Mouse (Mus musculus) ES-Bruce4 (cell line): ENCODE measurements at regions not wholly inside any gene's neighbourhood (a gene's known extent, or its start where the extent isn't known, plus 50 kb on each side); places are given as distances from the start of the nearest gene placed in this dataset.

Experiments used
- H3K27ac ChIP-seq: 2 replicates; pipeline ENCODE4 v1.5.1; 2012; ENCODE audit warnings: low read length, inconsistent platforms; ENCODE audit not compliant: insufficient read depth
- H3K27me3 ChIP-seq: 2 replicates; pipeline ENCODE4 v1.6.1; 2012; ENCODE audit warnings: mild to moderate bottlenecking, low read length, inconsistent platforms; ENCODE audit not compliant: control insufficient read depth, poor library complexity, insufficient read depth, severe bottlenecking
- H3K36me3 ChIP-seq: 2 replicates; pipeline ENCODE4 v1.6.1; 2012; ENCODE audit warnings: inconsistent platforms, mild to moderate bottlenecking, low read length, moderate library complexity; ENCODE audit not compliant: control insufficient read depth, poor library complexity, insufficient read depth, severe bottlenecking
- H3K4me1 ChIP-seq: one replicate; pipeline ENCODE4 v1.8.1; 2011; ENCODE audit warnings: low read length; ENCODE audit not compliant: control insufficient read depth, insufficient read depth
- H3K4me3 ChIP-seq: 2 replicates; pipeline ENCODE4 v1.5.1; 2011; ENCODE audit warnings: low read depth, mild to moderate bottlenecking, low read length
- H3K9ac ChIP-seq: 2 replicates; pipeline ENCODE4 v1.6.1; 2012; ENCODE audit warnings: low read depth, mild to moderate bottlenecking, inconsistent platforms; ENCODE audit not compliant: poor library complexity, severe bottlenecking
- H3K9me3 ChIP-seq: replicated peaks from 2 replicates; pipeline ENCODE4 v1.6.1; 2012; ENCODE audit warnings: mild to moderate bottlenecking, low read length, inconsistent platforms; ENCODE audit not compliant: control insufficient read depth, poor library complexity, insufficient read depth, severe bottlenecking
- CTCF ChIP-seq: IDR thresholded peaks from one replicate; pipeline ENCODE4 v1.8.1; 2011; ENCODE audit warnings: low read depth, low read length
- EP300 ChIP-seq: IDR thresholded peaks from 2 replicates; pipeline ENCODE4 v1.6.1; 2011; ENCODE audit warnings: low read depth, low read length; ENCODE audit not compliant: insufficient read depth
- POLR2A ChIP-seq: IDR thresholded peaks from one replicate; pipeline ENCODE4 v1.8.1; 2011; ENCODE audit warnings: low read length; ENCODE audit not compliant: insufficient read depth

DNA sequence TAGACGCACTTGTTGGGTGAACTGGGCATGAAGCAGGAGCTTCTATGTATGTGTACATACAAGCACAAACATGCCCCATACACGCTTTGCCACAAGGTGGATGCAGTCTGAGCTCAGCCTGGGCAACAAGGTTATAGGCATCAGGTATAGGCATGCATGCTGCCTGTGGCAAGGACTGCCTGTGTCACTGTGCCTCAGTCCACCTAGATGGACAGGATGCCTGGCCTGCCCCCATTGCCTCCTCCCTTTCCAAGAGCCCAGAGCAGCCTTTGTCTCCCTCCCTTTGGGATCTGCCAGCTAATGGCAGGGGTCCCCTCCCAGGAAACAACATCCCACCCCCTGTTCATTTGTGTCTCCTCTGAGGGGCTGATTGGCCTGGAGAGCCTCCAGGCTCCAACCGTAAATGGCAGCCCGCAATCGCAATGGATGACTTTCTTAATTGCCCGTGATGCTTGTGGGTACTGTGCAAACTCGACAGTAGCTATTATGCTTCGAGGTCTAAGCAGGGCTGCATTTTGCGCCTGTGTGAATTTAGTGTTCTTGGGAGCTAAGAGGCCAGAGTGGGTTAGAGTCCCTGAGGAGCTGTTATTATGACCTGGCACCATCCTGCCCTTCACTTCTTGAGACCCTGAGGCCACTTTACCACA is 293.6 kb downstream of the Tns1 start:
- no peaks in the 10 kb centered on the region for H3K36me3 ChIP-seq

GRCm38 (mm10) chr1:73828996-73829395 is 295.3 kb downstream of the Tns1 start:
- H3K36me3 ChIP-seq: no peaks in the 10 kb centered on the region
- no peak overlapping the region for H3K9ac ChIP-seq
- no peak overlapping the region for H3K27ac ChIP-seq
- no peaks in the 10 kb centered on the region for H3K9me3 ChIP-seq
- no peaks in the 10 kb centered on the region for H3K4me1 ChIP-seq
- no peak overlapping the region for H3K4me3 ChIP-seq
- TF ChIP-seq EP300: no peak
- TF ChIP-seq POLR2A: no peak
- TF ChIP-seq CTCF: no peak
- no peaks in the 10 kb centered on the region for H3K27me3 ChIP-seq

More for the DNA sequence above, 293.6 kb downstream of the Tns1 start:
- Histone ChIP-seq H3K9me3 (no peaks in the 10 kb centered on the region), H3K27ac (no peak overlapping the region), H3K27me3 (no peaks in the 10 kb centered on the region), H3K4me3 (no peak overlapping the region), H3K9ac (no peak overlapping the region), H3K4me1 (no peaks in the 10 kb centered on the region)
- no peak for TF ChIP-seq POLR2A
- no peak for TF ChIP-seq EP300

DNA sequence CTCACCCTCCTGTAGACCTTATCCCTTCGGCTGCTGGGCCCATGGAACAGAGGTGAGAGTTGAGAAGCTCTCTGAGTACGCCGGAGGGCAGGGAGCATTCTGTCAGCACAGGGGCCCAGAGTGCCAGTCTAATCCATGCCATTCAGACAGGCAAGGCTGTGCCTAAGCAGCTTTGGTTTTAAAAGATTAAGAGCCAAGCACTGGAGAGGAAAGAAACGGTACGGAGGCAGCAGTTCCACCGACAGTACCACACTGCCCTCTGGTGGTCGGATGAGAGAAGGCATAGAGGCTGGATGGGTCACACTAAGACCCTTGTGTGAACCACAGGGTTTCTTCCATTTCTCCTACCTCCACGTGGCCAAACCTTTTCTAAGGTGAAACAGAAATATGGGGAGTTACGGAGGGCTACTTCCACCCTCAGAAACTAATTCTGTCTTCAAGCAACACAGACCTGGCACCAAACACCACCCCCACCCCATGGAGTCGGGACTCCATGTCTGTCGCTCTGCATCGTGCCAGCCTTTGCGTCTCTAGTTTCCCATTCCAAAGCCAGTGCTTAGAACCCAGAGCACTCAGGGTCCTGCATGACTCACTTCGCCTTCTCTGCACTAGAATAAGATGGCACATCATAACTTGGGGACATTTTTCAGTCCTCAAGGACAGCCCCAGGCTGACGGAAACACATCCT is 297.9 kb downstream of the Tns1 start:
- TF ChIP-seq EP300 (no peak), CTCF (peak; percentile 97)
- no peaks in the 10 kb centered on the region for H3K4me1 ChIP-seq
- H3K36me3 ChIP-seq: no peaks in the 10 kb centered on the region
- H3K9ac ChIP-seq: no peak overlapping the region
- H3K9me3 ChIP-seq: no peaks in the 10 kb centered on the region
- no peak overlapping the region for H3K4me3 ChIP-seq
- H3K27me3 ChIP-seq: no peaks in the 10 kb centered on the region
- H3K27ac ChIP-seq: no peak overlapping the region

DNA sequence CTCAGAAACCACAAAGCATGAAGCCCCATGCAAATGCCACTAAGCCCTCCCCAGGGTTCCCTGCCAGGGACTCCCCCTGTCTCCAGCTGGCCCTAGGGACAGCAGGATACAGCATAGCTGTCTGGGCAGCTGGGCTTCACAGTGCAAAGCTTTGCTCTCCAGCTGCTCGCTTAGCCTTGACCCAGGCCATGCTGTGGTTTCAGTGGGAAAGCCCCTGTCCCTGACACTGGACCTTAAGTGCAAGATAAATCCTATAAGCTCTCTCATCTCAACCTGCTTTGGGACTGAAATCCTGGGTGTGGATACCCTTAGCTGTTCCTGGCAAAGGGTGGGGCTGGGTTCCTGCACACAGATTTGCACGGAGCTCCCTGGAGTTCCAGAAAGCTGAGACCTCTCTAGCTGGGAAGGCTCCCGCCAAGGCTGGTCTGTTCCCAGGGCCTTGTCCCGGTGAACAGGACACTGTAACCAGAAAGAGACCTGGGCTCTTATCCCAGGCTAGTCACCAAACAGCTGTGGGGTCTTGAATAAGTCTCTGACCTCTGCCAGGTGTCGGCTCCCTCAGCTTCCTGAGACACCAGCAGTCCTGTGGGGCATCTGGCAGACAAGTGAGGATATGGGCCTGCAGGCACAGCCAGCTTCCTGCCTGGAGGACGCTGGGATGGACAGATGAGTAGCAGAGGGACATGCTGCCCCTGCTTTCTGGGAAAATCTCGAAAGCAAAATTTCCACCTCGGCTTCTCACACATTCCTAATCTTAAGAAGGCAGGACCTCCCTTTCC is 299.7 kb downstream of the Tns1 start:
- Histone ChIP-seq H3K9ac (no peak overlapping the region), H3K36me3 (no peaks in the 10 kb centered on the region), H3K4me1 (no peaks in the 10 kb centered on the region), H3K27me3 (no peaks in the 10 kb centered on the region), H3K4me3 (no peak overlapping the region), H3K9me3 (no peaks in the 10 kb centered on the region), H3K27ac (no peak overlapping the region)
- TF ChIP-seq EP300: no peak
- no peak for TF ChIP-seq POLR2A
- TF ChIP-seq CTCF: no peak

DNA sequence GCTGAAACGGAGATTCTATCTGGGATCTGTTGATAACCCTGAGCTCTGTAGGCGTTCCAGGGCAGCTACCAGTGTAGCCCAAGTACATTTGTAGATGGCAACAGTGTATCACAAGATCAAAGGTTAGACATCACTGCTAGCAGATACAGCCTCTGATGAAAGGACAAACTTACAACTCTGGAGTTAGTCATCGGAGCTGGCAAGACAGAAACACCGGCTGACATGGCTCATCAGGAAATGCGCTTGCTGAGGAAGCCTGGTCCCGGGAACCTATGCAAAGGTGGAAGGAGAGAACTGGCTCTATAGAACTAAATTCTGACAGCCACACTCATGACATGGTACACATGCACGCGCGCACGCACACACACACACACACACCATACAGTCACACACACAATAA is 300.5 kb downstream of the Tns1 start:
- Histone ChIP-seq H3K9me3 (no peaks in the 10 kb centered on the region), H3K9ac (no peak overlapping the region), H3K27ac (no peak overlapping the region), H3K27me3 (no peaks in the 10 kb centered on the region), H3K4me3 (no peak overlapping the region), H3K36me3 (no peaks in the 10 kb centered on the region), H3K4me1 (no peaks in the 10 kb centered on the region)
- TF ChIP-seq CTCF: no peak
- TF ChIP-seq EP300: no peak
- TF ChIP-seq POLR2A: no peak

DNA sequence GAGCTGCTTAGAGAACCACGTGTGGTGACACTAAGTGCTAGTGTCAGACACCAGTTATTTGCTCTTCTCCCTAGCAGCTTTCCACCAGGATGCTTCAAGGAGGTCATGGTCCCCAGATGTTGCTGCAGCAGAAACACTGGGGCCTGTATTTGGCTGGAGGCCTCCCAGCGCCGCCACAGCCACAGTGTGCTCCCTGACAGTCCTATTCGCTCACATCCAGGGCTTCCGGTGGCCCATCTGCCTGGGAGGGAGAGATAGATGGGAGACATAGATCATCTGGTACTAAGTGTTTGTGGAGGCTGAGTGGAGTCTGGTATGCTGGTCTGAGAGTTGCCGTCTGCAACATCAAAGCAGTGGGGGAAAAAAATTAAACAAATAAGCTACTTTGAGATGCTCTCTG is 301.6 kb downstream of the Tns1 start:
- Histone ChIP-seq H3K4me3 (no peak overlapping the region), H3K27ac (no peak overlapping the region), H3K27me3 (no peaks in the 10 kb centered on the region), H3K36me3 (no peaks in the 10 kb centered on the region), H3K9me3 (no peaks in the 10 kb centered on the region), H3K4me1 (no peaks in the 10 kb centered on the region), H3K9ac (no peak overlapping the region)
- TF ChIP-seq EP300: no peak
- TF ChIP-seq POLR2A: no peak
